Mouse (Mus musculus): ENCODE data around the gene Dner. TPM values are rescaled to one million over a fixed set of nuclear protein-coding genes. Genes with fewer than 3 reads are reported as not detected.
A peak's percentile ranks its signal among the peaks of the same experiment; 100 is the strongest.

The Dner gene
- polyA plus RNA-seq, 1 experiment from 2014 or later = 244 TPM

DNA sequence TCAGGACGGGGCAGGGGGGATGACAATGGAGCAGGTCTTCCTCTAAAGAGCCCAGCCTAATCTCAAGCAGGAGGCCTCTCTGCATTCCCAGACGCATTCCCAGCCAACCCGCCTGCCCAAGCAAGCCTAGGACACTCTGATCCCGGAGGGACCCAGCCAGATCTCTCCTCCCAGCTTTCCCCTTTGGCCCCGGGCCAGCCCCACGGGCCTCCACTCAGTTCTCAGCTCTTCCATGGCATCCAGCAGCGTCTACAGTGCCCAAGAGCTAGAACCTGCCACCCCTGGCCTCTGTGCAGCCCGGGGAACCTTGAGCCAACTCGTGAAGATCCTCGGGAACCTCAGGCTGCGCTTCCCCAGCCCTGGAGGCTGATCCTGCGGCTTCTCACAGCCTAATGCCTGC, 291.1 kb downstream of the Dner start:
- peaks cover 2% of the 10 kb centered on the region; the same call in 1 of the 2 replicates for H3K4me1 ChIP-seq (ENCODE audit: control insufficient read depth, insufficient read depth, low read length)
- H3K9me3 ChIP-seq (ENCODE audit: control insufficient read depth, low read length) = no peaks in the 10 kb centered on the region
- DNase-seq = no peak
- no peak for ATAC-seq (ENCODE audit: low FRiP score, low TSS enrichment)
- no peak overlapping the region for H3K27ac ChIP-seq (replicated peaks; ENCODE audit: low read depth, low read length)
- no peak overlapping the region for H3K4me2 ChIP-seq (ENCODE audit: low read length)
- H3K36me3 ChIP-seq (ENCODE audit: control insufficient read depth, insufficient read depth, low read length) = no peaks in the 10 kb centered on the region
- no peaks in the 10 kb centered on the region for H3K27me3 ChIP-seq (ENCODE audit: control insufficient read depth, insufficient read depth, low read length)
- no peak overlapping the region for H3K4me3 ChIP-seq (replicated peaks; ENCODE audit: low read depth, low read length)
- WGBS = 53% methylated on average over 12 of the region's 12 CpGs
- no peak overlapping the region for H3K9ac ChIP-seq (replicated peaks; ENCODE audit: low read length)

DNA sequence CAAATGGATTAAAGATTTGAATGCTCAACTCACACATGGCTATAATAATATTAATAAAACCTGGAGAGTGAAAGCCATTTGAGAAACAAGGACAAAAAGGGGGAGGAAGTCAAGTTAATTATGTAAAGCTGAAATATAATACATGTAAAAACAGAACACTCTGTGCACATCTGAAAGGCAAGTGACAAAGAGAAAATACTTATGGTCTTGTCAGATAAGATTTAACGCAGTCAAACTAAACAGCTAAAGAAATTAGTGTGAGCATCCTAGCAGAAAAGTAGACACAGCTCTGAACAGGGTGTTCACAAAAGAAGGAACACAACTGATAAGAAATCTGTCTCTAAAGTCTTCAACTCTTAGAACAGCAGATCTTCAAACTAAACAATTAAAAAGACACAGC, 293.9 kb downstream of the Dner start:
- no peak for DNase-seq
- H3K36me3 ChIP-seq (ENCODE audit: control insufficient read depth, insufficient read depth, low read length) = no peaks in the 10 kb centered on the region
- H3K27me3 ChIP-seq (ENCODE audit: control insufficient read depth, insufficient read depth, low read length) = no peaks in the 10 kb centered on the region
- ATAC-seq (ENCODE audit: low FRiP score, low TSS enrichment) = no peak
- H3K4me1 ChIP-seq (ENCODE audit: control insufficient read depth, insufficient read depth, low read length) = peaks cover 2% of the 10 kb centered on the region; the same call in 1 of the 2 replicates
- H3K4me2 ChIP-seq (ENCODE audit: low read length) = no peak overlapping the region
- 71% methylated on average over 1 of the region's 1 CpGs for WGBS
- no peak overlapping the region for H3K4me3 ChIP-seq (replicated peaks; ENCODE audit: low read depth, low read length)
- H3K9ac ChIP-seq (replicated peaks; ENCODE audit: low read length) = no peak overlapping the region
- no peaks in the 10 kb centered on the region for H3K9me3 ChIP-seq (ENCODE audit: control insufficient read depth, low read length)
- no peak overlapping the region for H3K27ac ChIP-seq (replicated peaks; ENCODE audit: low read depth, low read length)

DNA sequence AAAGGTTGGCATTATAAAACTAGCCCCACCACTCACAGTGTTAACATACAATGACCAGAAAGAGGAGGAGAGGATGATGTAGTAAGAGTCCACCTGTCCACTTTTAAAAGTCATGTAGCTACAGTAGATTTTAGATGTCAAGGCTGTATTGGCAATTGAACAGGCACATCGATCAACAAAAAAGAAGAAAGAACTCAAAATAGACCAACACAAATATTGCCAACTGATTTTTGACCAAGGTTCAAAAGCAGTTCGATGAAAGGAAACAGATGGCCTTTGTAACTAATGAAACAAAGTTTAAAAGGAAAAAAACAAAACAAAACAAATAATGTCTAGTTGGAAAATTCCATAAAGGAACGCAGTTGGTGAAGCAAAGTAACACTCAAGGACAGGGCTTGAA, 296.4 kb downstream of the Dner start:
- no peak for ATAC-seq (ENCODE audit: low FRiP score, low TSS enrichment)
- WGBS = 89% methylated on average over 3 of the region's 3 CpGs

DNA sequence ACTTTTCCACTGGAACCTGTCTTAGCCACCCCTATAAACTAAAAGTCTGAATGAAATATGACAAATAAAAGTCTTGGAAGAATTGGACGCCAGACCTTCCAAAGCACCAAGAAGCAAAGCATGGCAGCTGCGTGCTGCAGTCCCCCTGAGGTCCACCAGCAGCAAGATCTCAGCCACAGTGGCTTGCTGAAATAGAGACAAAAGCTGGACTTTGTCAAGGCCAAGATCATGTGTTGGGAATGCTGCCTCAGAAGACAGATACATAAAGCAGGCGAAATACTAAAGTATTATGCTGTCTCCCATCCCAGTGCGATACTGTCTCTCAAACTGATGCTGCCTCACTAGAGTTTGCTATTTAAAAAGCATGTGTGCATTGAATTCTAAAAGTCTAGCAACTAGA, 296.9 kb downstream of the Dner start:
- 90% methylated on average over 4 of the region's 4 CpGs for WGBS
- Histone ChIP-seq H3K27ac (replicated peaks; ENCODE audit: low read depth, low read length) (no peak overlapping the region), H3K9me3 (ENCODE audit: control insufficient read depth, low read length) (no peaks in the 10 kb centered on the region), H3K4me1 (ENCODE audit: control insufficient read depth, insufficient read depth, low read length) (no peaks in the 10 kb centered on the region), H3K4me2 (ENCODE audit: low read length) (no peak overlapping the region), H3K4me3 (replicated peaks; ENCODE audit: low read depth, low read length) (no peak overlapping the region), H3K9ac (replicated peaks; ENCODE audit: low read length) (no peak overlapping the region), H3K27me3 (ENCODE audit: control insufficient read depth, insufficient read depth, low read length) (no peaks in the 10 kb centered on the region), H3K36me3 (ENCODE audit: control insufficient read depth, insufficient read depth, low read length) (no peaks in the 10 kb centered on the region; the same call in 1 of the 2 replicates)
- DNase-seq = no peak
- no peak for ATAC-seq (ENCODE audit: low FRiP score, low TSS enrichment)

More for the DNA sequence above, 296.4 kb downstream of the Dner start:
- no peaks in the 10 kb centered on the region for H3K9me3 ChIP-seq (ENCODE audit: control insufficient read depth, low read length)
- no peaks in the 10 kb centered on the region for H3K27me3 ChIP-seq (ENCODE audit: control insufficient read depth, insufficient read depth, low read length)
- H3K4me3 ChIP-seq (replicated peaks; ENCODE audit: low read depth, low read length) = no peak overlapping the region
- no peak for DNase-seq
- H3K9ac ChIP-seq (replicated peaks; ENCODE audit: low read length) = no peak overlapping the region
- no peak overlapping the region for H3K27ac ChIP-seq (replicated peaks; ENCODE audit: low read depth, low read length)
- H3K4me1 ChIP-seq (ENCODE audit: control insufficient read depth, insufficient read depth, low read length) = no peaks in the 10 kb centered on the region
- no peak overlapping the region for H3K4me2 ChIP-seq (ENCODE audit: low read length)
- no peaks in the 10 kb centered on the region; the same call in 1 of the 2 replicates for H3K36me3 ChIP-seq (ENCODE audit: control insufficient read depth, insufficient read depth, low read length)

DNA sequence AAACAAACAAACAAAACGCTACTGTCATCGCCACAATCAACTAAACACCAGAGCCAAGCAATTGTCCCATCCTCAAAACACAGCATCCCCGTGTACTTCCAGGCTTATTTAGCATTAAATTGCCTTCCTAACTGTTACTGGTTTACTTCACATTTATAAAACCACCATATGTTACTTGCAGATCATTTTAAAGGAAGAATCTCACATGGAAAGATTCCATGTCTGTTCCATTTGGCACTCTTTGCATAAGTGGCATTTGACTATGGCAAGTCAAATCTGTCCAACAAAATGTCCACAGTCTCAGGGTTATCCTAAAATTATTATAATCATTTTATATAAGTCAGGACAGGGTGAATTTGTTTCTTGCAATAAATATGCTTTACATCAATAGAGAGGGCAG, 299.2 kb downstream of the Dner start:
- no peaks in the 10 kb centered on the region; the same call in 1 of the 2 replicates for H3K36me3 ChIP-seq (ENCODE audit: control insufficient read depth, insufficient read depth, low read length)
- ATAC-seq (ENCODE audit: low FRiP score, low TSS enrichment) = no peak
- 89% methylated on average over 3 of the region's 3 CpGs for WGBS
- H3K27me3 ChIP-seq (ENCODE audit: control insufficient read depth, insufficient read depth, low read length) = no peaks in the 10 kb centered on the region
- H3K4me3 ChIP-seq (replicated peaks; ENCODE audit: low read depth, low read length) = no peak overlapping the region
- DNase-seq = no peak
- no peak overlapping the region for H3K27ac ChIP-seq (replicated peaks; ENCODE audit: low read depth, low read length)
- no peak overlapping the region for H3K9ac ChIP-seq (replicated peaks; ENCODE audit: low read length)
- H3K4me2 ChIP-seq (ENCODE audit: low read length) = no peak overlapping the region
- H3K4me1 ChIP-seq (ENCODE audit: control insufficient read depth, insufficient read depth, low read length) = no peaks in the 10 kb centered on the region
- no peaks in the 10 kb centered on the region for H3K9me3 ChIP-seq (ENCODE audit: control insufficient read depth, low read length)

DNA sequence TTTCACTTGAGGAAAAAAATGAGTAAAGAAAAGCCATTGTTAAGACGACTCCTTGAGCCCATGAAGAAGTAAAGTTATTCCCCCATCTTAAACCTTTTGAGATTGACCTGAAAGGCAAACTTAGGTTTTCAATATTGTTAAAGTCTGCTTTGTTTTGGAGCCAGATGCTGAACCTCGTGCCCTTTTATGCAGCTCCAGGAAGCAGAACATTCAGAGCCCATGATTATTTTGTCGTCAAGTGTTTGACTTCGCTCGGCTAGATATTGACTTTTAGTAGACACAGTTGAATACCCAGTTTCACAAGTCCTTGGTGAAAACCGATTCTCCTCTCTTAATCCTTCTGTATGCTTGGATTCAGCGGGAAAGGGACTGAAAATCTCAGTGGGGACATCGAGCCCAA, 300.1 kb downstream of the Dner start:
- no peak for ATAC-seq (ENCODE audit: low FRiP score, low TSS enrichment)
- 61% methylated on average over 8 of the region's 8 CpGs for WGBS

DNA sequence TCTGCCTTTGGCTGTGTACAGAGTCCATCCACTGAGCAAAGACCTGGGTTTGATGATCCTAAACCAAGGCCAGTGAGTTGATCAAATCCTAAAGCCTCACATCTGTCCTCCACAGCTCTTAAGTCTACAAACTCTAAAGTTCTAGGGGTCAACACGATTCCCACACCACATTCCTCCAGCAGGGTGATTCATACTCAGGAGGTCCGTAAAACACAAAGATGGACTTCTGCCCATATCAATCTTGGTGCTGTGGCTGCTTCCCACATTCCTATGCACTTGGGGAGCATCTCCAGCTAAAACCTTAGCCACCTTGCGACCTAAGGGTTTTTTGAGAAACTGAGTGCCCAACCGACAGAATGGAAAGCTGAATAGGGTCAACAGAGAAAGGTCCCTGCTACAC, 305.1 kb downstream of the Dner start:
- no peaks in the 10 kb centered on the region for H3K27me3 ChIP-seq (ENCODE audit: control insufficient read depth, insufficient read depth, low read length)
- ATAC-seq (ENCODE audit: low FRiP score, low TSS enrichment) = no peak
- no peak overlapping the region for H3K4me2 ChIP-seq (ENCODE audit: low read length)
- H3K4me3 ChIP-seq (replicated peaks; ENCODE audit: low read depth, low read length) = no peak overlapping the region
- H3K27ac ChIP-seq (replicated peaks; ENCODE audit: low read depth, low read length) = no peak overlapping the region
- no peaks in the 10 kb centered on the region; the same call in 1 of the 2 replicates for H3K36me3 ChIP-seq (ENCODE audit: control insufficient read depth, insufficient read depth, low read length)
- 0 out of 2 replicates have a peak, but pooled peaks cover 4% of the 10 kb centered on the region for H3K4me1 ChIP-seq (ENCODE audit: control insufficient read depth, insufficient read depth, low read length)
- no peak for DNase-seq
- H3K9ac ChIP-seq (replicated peaks; ENCODE audit: low read length) = no peak overlapping the region
- H3K9me3 ChIP-seq (ENCODE audit: control insufficient read depth, low read length) = no peaks in the 10 kb centered on the region; the same call in 1 of the 2 replicates
- WGBS = 91% methylated on average over 4 of the region's 4 CpGs

More for the DNA sequence above, 300.1 kb downstream of the Dner start:
- Histone ChIP-seq H3K4me2 (ENCODE audit: low read length) (no peak overlapping the region), H3K9me3 (ENCODE audit: control insufficient read depth, low read length) (no peaks in the 10 kb centered on the region), H3K27me3 (ENCODE audit: control insufficient read depth, insufficient read depth, low read length) (no peaks in the 10 kb centered on the region), H3K36me3 (ENCODE audit: control insufficient read depth, insufficient read depth, low read length) (no peaks in the 10 kb centered on the region; the same call in 1 of the 2 replicates), H3K4me3 (replicated peaks; ENCODE audit: low read depth, low read length) (no peak overlapping the region), H3K27ac (replicated peaks; ENCODE audit: low read depth, low read length) (no peak overlapping the region), H3K9ac (replicated peaks; ENCODE audit: low read length) (no peak overlapping the region), H3K4me1 (ENCODE audit: control insufficient read depth, insufficient read depth, low read length) (no peaks in the 10 kb centered on the region)
- DNase-seq = no peak

DNA sequence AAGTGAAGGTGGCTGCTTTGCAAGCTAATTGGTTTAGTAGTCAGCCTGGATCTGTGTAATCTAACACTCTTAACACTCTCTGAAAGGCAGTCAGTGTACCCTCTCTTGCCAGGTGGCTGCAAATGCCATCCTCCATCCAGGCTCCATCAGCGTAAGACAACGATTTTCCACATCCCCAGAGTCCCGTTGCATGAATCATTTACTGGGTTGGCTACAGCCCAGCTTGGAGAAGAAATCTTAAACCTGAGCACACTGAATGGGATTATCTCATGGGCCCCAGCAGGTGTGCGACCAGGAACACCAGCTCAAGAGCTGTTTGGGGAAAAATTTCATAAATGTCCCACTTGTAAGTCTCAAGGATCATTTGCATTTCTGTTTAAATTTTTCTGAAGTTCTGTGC, 308.4 kb downstream of the Dner start:
- ATAC-seq (ENCODE audit: low FRiP score, low TSS enrichment) (no peak), DNase-seq (peak; percentile 28)
- WGBS = 59% methylated on average over 4 of the region's 4 CpGs
- Histone ChIP-seq H3K27me3 (ENCODE audit: control insufficient read depth, insufficient read depth, low read length) (no peaks in the 10 kb centered on the region), H3K36me3 (ENCODE audit: control insufficient read depth, insufficient read depth, low read length) (peaks cover 13% of the 10 kb centered on the region), H3K4me1 (ENCODE audit: control insufficient read depth, insufficient read depth, low read length) (0 out of 2 replicates have a peak, but pooled peaks cover 4% of the 10 kb centered on the region), H3K27ac (replicated peaks; ENCODE audit: low read depth, low read length) (no peak overlapping the region), H3K9ac (replicated peaks; ENCODE audit: low read length) (no peak overlapping the region), H3K9me3 (ENCODE audit: control insufficient read depth, low read length) (no peaks in the 10 kb centered on the region; the same call in 1 of the 2 replicates), H3K4me2 (ENCODE audit: low read length) (no peak overlapping the region), H3K4me3 (replicated peaks; ENCODE audit: low read depth, low read length) (no peak overlapping the region)

DNA sequence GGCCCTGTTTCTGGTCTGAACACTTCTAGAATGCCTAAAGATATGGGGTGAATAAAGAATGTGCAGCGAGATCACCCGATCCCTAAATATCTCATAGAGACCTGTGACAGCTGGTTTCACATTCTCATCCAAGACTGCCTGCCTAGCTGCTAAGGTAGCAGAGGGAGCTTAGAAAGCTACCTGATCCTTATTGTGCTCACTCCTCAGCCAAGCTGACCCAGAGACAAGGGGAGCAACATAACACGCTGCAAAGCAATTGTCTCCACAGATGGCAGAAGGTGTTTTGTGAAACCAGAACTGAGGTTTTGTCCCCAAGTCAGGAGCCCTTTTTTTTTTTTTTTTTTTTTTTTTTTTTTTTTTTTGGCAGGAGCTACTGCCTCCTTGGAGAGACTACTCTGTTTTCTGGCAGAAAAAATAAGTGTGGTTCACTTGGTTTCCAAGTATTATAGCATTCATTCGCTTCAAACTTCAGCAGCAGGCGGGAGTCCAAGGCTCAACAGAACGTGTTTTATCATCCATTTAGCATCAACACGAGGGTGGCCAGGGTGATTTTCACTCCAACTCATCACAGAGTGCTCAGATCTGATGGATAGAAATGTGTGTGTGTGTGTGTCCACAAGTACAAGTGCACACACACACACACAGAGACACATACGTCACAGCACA, 309.4 kb downstream of the Dner start:
- H3K27me3 ChIP-seq (ENCODE audit: control insufficient read depth, insufficient read depth, low read length) = no peaks in the 10 kb centered on the region
- ATAC-seq (ENCODE audit: low FRiP score, low TSS enrichment) (no peak), DNase-seq (no peak)
- H3K9ac ChIP-seq (replicated peaks; ENCODE audit: low read length) = no peak overlapping the region
- no peaks in the 10 kb centered on the region; the same call in 1 of the 2 replicates for H3K9me3 ChIP-seq (ENCODE audit: control insufficient read depth, low read length)
- no peak overlapping the region for H3K4me3 ChIP-seq (replicated peaks; ENCODE audit: low read depth, low read length)
- 85% methylated on average over 8 of the region's 8 CpGs for WGBS
- no peak overlapping the region for H3K27ac ChIP-seq (replicated peaks; ENCODE audit: low read depth, low read length)
- H3K4me1 ChIP-seq (ENCODE audit: control insufficient read depth, insufficient read depth, low read length) = 0 out of 2 replicates have a peak, but pooled peaks cover 4% of the 10 kb centered on the region
- H3K4me2 ChIP-seq (ENCODE audit: low read length) = no peak overlapping the region
- H3K36me3 ChIP-seq (ENCODE audit: control insufficient read depth, insufficient read depth, low read length) = peaks cover 18% of the 10 kb centered on the region
